Mouse (Mus musculus) stomach, postnatal 0 days (tissue): Measurements from ENCODE around the gene Il27ra.

Source experiments
- CTCF ChIP-seq: IDR thresholded peaks from 2 replicates; pipeline ENCODE4 v1.5.1; 2016; ENCODE audit warnings: antibody characterized with exemption, low read depth, mild to moderate bottlenecking, moderate library complexity
- EP300 ChIP-seq: optimal IDR thresholded peaks from 2 replicates; pipeline ENCODE3; 2016; ENCODE audit warnings: antibody characterized with exemption

DNA sequence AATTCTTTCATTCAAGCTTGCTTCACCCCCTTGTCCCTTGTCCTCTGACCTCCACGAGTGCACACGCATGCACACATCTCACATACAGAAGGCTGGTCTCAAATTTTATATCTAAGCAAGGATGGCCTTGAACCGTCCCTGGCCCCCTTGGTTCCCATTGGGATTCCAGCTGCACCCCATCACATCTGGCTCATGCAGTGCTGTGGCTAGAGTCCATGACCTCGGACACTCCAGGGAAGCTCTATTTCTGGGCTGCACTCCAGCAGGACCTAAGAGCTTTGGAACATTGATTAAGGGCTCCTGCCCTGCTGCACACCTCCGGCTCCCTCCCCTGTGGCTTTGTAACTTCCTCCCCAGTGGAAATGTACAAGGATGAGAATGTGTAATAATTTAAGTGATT lies 4.4 kb downstream of the Il27ra start:
- no peak for TF ChIP-seq CTCF
- no peak for TF ChIP-seq EP300
